Mouse (Mus musculus): ENCODE data around the gene Map3k4. TPM values are rescaled to one million over a fixed set of nuclear protein-coding genes. Genes with fewer than 3 reads are reported as not detected.

Gene Map3k4
- total RNA-seq, 2 experiments from 2014 or later = 34.4 to 41.5 TPM

- DNase-seq = no peak
Observed at GRCm38 (mm10) chr17:12221926-12222325, 96.7 kb downstream of the Map3k4 start.

GRCm38 (mm10) chr17:12216224-12216623 is 102.4 kb downstream of the Map3k4 start:
- no peak for DNase-seq

- no peak for DNase-seq
Observed at GRCm38 (mm10) chr17:12213430-12213829, 105.2 kb downstream of the Map3k4 start.

- no peak for DNase-seq
Observed at GRCm38 (mm10) chr17:12212341-12212740, 106.3 kb downstream of the Map3k4 start.

GRCm38 (mm10) chr17:12211890-12212289 is 106.7 kb downstream of the Map3k4 start:
- no peak for DNase-seq

GRCm38 (mm10) chr17:12210544-12211132 is 108.0 kb downstream of the Map3k4 start:
- DNase-seq = peak; percentile 95

- DNase-seq = no peak
Observed at GRCm38 (mm10) chr17:12209481-12209880, 109.1 kb downstream of the Map3k4 start.

GRCm38 (mm10) chr17:12207022-12207548 is 111.5 kb downstream of the Map3k4 start:
- no peak for DNase-seq

GRCm38 (mm10) chr17:12206248-12206647 is 112.3 kb downstream of the Map3k4 start:
- DNase-seq = no peak

GRCm38 (mm10) chr17:12205694-12206075 is 112.9 kb downstream of the Map3k4 start:
- DNase-seq = no peak

GRCm38 (mm10) chr17:12205015-12205693 is 113.4 kb downstream of the Map3k4 start:
- no peak for DNase-seq

GRCm38 (mm10) chr17:12204689-12205014 is 113.9 kb downstream of the Map3k4 start:
- DNase-seq = no peak

GRCm38 (mm10) chr17:12204246-12204645 is 114.3 kb downstream of the Map3k4 start:
- DNase-seq = no peak

GRCm38 (mm10) chr17:12203414-12203897 is 115.1 kb downstream of the Map3k4 start:
- DNase-seq = peak; percentile 58

GRCm38 (mm10) chr17:12201086-12201485 is 117.5 kb downstream of the Map3k4 start:
- no peak for DNase-seq

- no peak for DNase-seq
Observed at GRCm38 (mm10) chr17:12199933-12200332, 118.7 kb downstream of the Map3k4 start.

GRCm38 (mm10) chr17:12195604-12196003 is 123.0 kb downstream of the Map3k4 start:
- DNase-seq = no peak

- DNase-seq = peak; percentile 18
Observed at GRCm38 (mm10) chr17:12195137-12195536, 123.5 kb downstream of the Map3k4 start.

GRCm38 (mm10) chr17:12187782-12188181 is 130.8 kb downstream of the Map3k4 start:
- peak; percentile 19 for DNase-seq

GRCm38 (mm10) chr17:12186341-12186740 is 132.3 kb downstream of the Map3k4 start:
- DNase-seq = no peak

- no peak for DNase-seq
Observed at GRCm38 (mm10) chr17:12185855-12186254, 132.7 kb downstream of the Map3k4 start.

- DNase-seq = no peak
Observed at GRCm38 (mm10) chr17:12184283-12184682, 134.3 kb downstream of the Map3k4 start.

GRCm38 (mm10) chr17:12182702-12183485 is 135.7 kb downstream of the Map3k4 start:
- DNase-seq = no peak
